Mouse (Mus musculus): Measurements from ENCODE around the gene Slc7a4. TPM values are rescaled to one million over a fixed set of nuclear protein-coding genes. Genes with fewer than 3 reads are reported as not detected.

Slc7a4 gene
- 1 to 10 TPM; 4.2 to 4.3 TPM for total RNA-seq (2021)
- long read RNA-seq, experiment 1, partial matches to known transcripts: 0 of 4 reads
- long read RNA-seq, experiment 1, other reads (novel, unspliced or antisense): 2 of 4 reads
- long read RNA-seq, experiment 2, partial matches to known transcripts: 1 of 2 reads
- long read RNA-seq, experiment 2, other reads (novel, unspliced or antisense): 0 of 2 reads

GRCm38 (mm10) chr16:17583064-17583463, at the start of gene Slc7a4:
Slc7a4 (minus strand) TSS chr16:17583214.
- DNase-seq: no peak

GRCm38 (mm10) chr16:17632580-17632979, 49.6 kb upstream of the Slc7a4 start:
- DNase-seq: no peak

GRCm38 (mm10) chr16:17626269-17626555, 43.2 kb upstream of the Slc7a4 start:
- no peak for DNase-seq

- DNase-seq: no peak
Measured at GRCm38 (mm10) chr16:17625488-17626268, 42.7 kb upstream of the Slc7a4 start.

GRCm38 (mm10) chr16:17621936-17622335, 38.9 kb upstream of the Slc7a4 start:
- no peak for DNase-seq

GRCm38 (mm10) chr16:17619198-17620105, 36.4 kb upstream of the Slc7a4 start, which contains the start of gene Smpd4:
Smpd4 (plus strand) TSS chr16:17619354.
- peak; percentile 88 to 98 for DNase-seq

GRCm38 (mm10) chr16:17617922-17618565, 35.0 kb upstream of the Slc7a4 start:
- DNase-seq: peak; percentile 30 to 34

GRCm38 (mm10) chr16:17616212-17616611, 33.2 kb upstream of the Slc7a4 start:
- no peak for DNase-seq

- DNase-seq: peak in 1 of 2 experiments; percentile 19
Measured at GRCm38 (mm10) chr16:17614740-17615139, 31.7 kb upstream of the Slc7a4 start.

GRCm38 (mm10) chr16:17611383-17611782, 28.4 kb upstream of the Slc7a4 start:
- no peak for DNase-seq

GRCm38 (mm10) chr16:17605684-17606083, 22.7 kb upstream of the Slc7a4 start:
- DNase-seq: no peak

- no peak for DNase-seq
Measured at GRCm38 (mm10) chr16:17604941-17605340, 21.9 kb upstream of the Slc7a4 start.

- DNase-seq: no peak
Measured at GRCm38 (mm10) chr16:17600944-17601562, 18.0 kb upstream of the Slc7a4 start.

GRCm38 (mm10) chr16:17590731-17591130, 7.7 kb upstream of the Slc7a4 start:
- no peak for DNase-seq

- DNase-seq: no peak
Measured at GRCm38 (mm10) chr16:17584555-17584954, 1.5 kb upstream of the Slc7a4 start.

- DNase-seq: no peak
Measured at GRCm38 (mm10) chr16:17576825-17577215, 6.2 kb downstream of the Slc7a4 start.

- DNase-seq: peak; percentile 49 to 60
Measured at GRCm38 (mm10) chr16:17575870-17576824, 6.9 kb downstream of the Slc7a4 start.

- DNase-seq: no peak
Measured at GRCm38 (mm10) chr16:17566186-17566585, 16.8 kb downstream of the Slc7a4 start.

GRCm38 (mm10) chr16:17564771-17565170, 18.2 kb downstream of the Slc7a4 start:
- DNase-seq: no peak

GRCm38 (mm10) chr16:17564221-17564620, 18.8 kb downstream of the Slc7a4 start:
- no peak for DNase-seq

- no peak for DNase-seq
Measured at GRCm38 (mm10) chr16:17563580-17563979, 19.4 kb downstream of the Slc7a4 start.

Measured in heart, adult 18-20 months (tissue).